In genomic region chr14:22114651-22115351, GRCm38 (mm10) we compare ENCODE assay signal across 9 mouse cellular contexts.
DNase-seq lines count a peak whose midpoint lies in the region; ATAC-seq and TF ChIP-seq lines count a peak whose summit lies in the region.
"Had no signal": no experiment of that assay in that cellular context is flagged by ENCODE, and none has a peak within 500 bp of the region (broad histone marks: within the 10 kb centered on the region; RNA-seq: fewer than 3 reads in every experiment).

No protein-coding gene starts in this region.

- H3K4me3 ChIP-seq in intestine, embryonic 15.5 days (replicated peaks), result no peak overlapping the region
- H3K4me3 ChIP-seq in intestine, postnatal 0 days (ENCODE audit: low read depth, low read length), result no peak overlapping the region
- no peak overlapping the region for H3K4me3 ChIP-seq in neural tube, embryonic 11.5 days (ENCODE audit: low read depth, low read length)
- H3K4me3 ChIP-seq in layer of hippocampus, adult 2 months, result no peak overlapping the region

- no peak overlapping the region for H3K4me2 ChIP-seq in intestine, embryonic 15.5 days (replicated peaks)
- H3K4me2 ChIP-seq in intestine, postnatal 0 days (replicated peaks; ENCODE audit: low read depth), result no peak overlapping the region
- H3K4me2 ChIP-seq in neural tube, embryonic 11.5 days (ENCODE audit: low read depth), result no peak overlapping the region

- no peaks in the 10 kb centered on the region for H3K27me3 ChIP-seq in intestine, embryonic 15.5 days (replicated peaks)
- no peaks in the 10 kb centered on the region for H3K27me3 ChIP-seq in intestine, postnatal 0 days (replicated peaks; ENCODE audit: control insufficient read depth, insufficient read depth, low read length)
- no peaks in the 10 kb centered on the region for H3K27me3 ChIP-seq in neural tube, embryonic 11.5 days (ENCODE audit: control insufficient read depth, insufficient read depth, low read length)

- H3K9me3 ChIP-seq in intestine, embryonic 15.5 days, result no peaks in the 10 kb centered on the region
- H3K9me3 ChIP-seq in intestine, postnatal 0 days (ENCODE audit: control insufficient read depth), result no peaks in the 10 kb centered on the region
- H3K9me3 ChIP-seq in neural tube, embryonic 11.5 days (ENCODE audit: control insufficient read depth, low read length), result no peaks in the 10 kb centered on the region

- WGBS in intestine, embryonic 15.5 days, result 43% methylated on average over 18 of the region's 18 CpGs
- WGBS in intestine, postnatal 0 days, result 55% methylated on average over 18 of the region's 18 CpGs
- WGBS in neural tube, embryonic 11.5 days, result 14% methylated on average over 18 of the region's 18 CpGs

- peak; percentile 79 for DNase-seq in embryo, embryonic 9.5 days (ENCODE audit: extremely low spot score)
- DNase-seq in gastrocnemius, postnatal 25 days, result peak; percentile 37
- peak; percentile 71 for DNase-seq in neural tube, embryonic 11.5 days (ENCODE audit: low spot score)
- DNase-seq in right cerebral cortex, postnatal 4 days, result no peak
- DNase-seq in thymus, postnatal 0 days (ENCODE audit: low spot score), result no peak
- DNase-seq in layer of hippocampus, adult 2 months (ENCODE audit: low spot score in 2 of 2), result no peak
- DNase-seq: kidney, postnatal 25 days had no signal

- H3K9ac ChIP-seq in intestine, embryonic 15.5 days, result no peak overlapping the region
- no peak overlapping the region for H3K9ac ChIP-seq in intestine, postnatal 0 days (ENCODE audit: low read depth, low read length)
- H3K9ac ChIP-seq in neural tube, embryonic 11.5 days (ENCODE audit: low read length), result no peak overlapping the region

- no peaks in the 10 kb centered on the region for H3K36me3 ChIP-seq in intestine, embryonic 15.5 days
- H3K36me3 ChIP-seq in intestine, postnatal 0 days (ENCODE audit: control insufficient read depth, insufficient read depth), result no peaks in the 10 kb centered on the region
- no peaks in the 10 kb centered on the region for H3K36me3 ChIP-seq in neural tube, embryonic 11.5 days (ENCODE audit: control insufficient read depth, insufficient read depth, low read length)

- 0 out of 2 replicates have a peak, but pooled peaks cover 6% of the 10 kb centered on the region for H3K4me1 ChIP-seq in intestine, embryonic 15.5 days (replicated peaks)
- no peaks in the 10 kb centered on the region for H3K4me1 ChIP-seq in intestine, postnatal 0 days (replicated peaks; ENCODE audit: control insufficient read depth, insufficient read depth, low read length)
- H3K4me1 ChIP-seq in neural tube, embryonic 11.5 days (ENCODE audit: control insufficient read depth, insufficient read depth, low read length), result peaks cover 6% of the 10 kb centered on the region

- no peak for TF ChIP-seq CTCF in intestine, postnatal 0 days (IDR thresholded peaks at IDR 0.05; ENCODE audit: low read depth)
- TF ChIP-seq CTCF in layer of hippocampus, adult 2 months (conservative IDR thresholded peaks at IDR 0.05), result no peak

- H3K27ac ChIP-seq in intestine, embryonic 15.5 days, result no peak overlapping the region
- no peak overlapping the region for H3K27ac ChIP-seq in intestine, postnatal 0 days (ENCODE audit: low read depth, low read length)
- H3K27ac ChIP-seq in neural tube, embryonic 11.5 days (ENCODE audit: low read depth, low read length), result 0 out of 2 replicates have a peak overlapping the region, but pooled peaks have one; percentile 7
- no peak overlapping the region for H3K27ac ChIP-seq in layer of hippocampus, adult 2 months

- 0 out of 2 replicates have a peak, but pooled peaks have one; percentile 39 for ATAC-seq in intestine, embryonic 15.5 days
- ATAC-seq in intestine, postnatal 0 days, result no peak
- ATAC-seq in neural tube, embryonic 11.5 days (ENCODE audit: insufficient read depth, low FRiP score, low TSS enrichment), result no peak

Comparison
In these comparisons a context has a peak if more than half of its experiments do, and no peak if none do; other contexts are left out.
1. DNase-seq: peak in embryo, embryonic 9.5 days (single experiment), gastrocnemius, postnatal 25 days (single experiment) and neural tube, embryonic 11.5 days (single experiment); none in right cerebral cortex, postnatal 4 days (single experiment), thymus, postnatal 0 days (single experiment) and layer of hippocampus, adult 2 months (0 of 2).